Mouse (Mus musculus) kidney, adult 2 months (tissue): Measurements from ENCODE around the gene Egfl7.

ENCODE experiments used
- CTCF ChIP-seq: fragments of 200-500 bp; conservative IDR thresholded peaks from 2 replicates; pipeline ENCODE4 v1.5.1; 2011; ENCODE audit warnings: low read depth, mild to moderate bottlenecking, control low read depth, low read length, moderate library complexity, mixed read lengths; ENCODE audit not compliant: insufficient read depth, insufficient read length
- POLR2A ChIP-seq: fragments of 200-500 bp; IDR thresholded peaks from one replicate; pipeline ENCODE4 v1.6.1; 2011; ENCODE audit warnings: low read depth, low read length, control low read depth

DNA sequence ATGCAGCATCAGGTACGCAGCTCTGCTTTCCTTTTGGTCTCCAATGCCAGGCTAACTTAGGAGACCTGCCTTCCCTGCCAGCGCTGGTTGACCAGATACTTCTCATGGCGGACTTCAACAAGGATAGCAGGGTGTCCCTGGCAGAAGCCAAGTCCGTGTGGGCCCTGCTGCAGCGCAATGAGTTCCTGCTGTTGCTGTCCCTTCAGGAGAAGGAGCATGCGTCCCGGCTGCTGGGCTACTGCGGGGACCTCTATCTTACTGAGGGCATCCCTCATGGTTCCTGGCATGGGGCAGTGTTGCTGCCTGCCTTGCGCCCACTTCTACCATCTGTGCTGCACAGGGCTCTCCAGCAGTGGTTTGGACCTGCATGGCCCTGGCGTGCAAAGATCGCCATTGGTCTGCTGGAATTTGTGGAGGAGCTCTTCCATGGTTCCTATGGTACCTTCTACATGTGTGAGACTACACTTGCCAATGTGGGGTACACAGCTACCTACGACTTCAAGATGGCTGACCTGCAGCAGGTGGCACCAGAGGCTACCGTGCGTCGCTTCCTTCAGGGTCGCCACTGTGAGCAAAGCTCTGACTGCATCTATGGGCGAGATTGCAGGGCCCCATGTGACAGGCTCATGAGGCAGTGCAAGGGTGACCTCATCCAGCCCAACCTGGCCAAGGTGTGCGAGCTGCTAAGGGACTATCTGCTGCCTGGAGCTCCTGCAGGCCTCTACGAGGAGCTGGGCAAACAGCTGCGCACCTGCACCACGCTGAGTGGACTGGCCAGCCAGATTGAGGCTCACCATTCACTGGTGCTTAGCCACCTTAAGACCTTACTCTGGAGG, 55.9 kb downstream of the Egfl7 start:
- TF ChIP-seq CTCF (no peak), POLR2A (no peak)
